Mouse (Mus musculus) heart, embryonic 13.5 days (tissue): ENCODE results near the gene Adgra1. TPM values are rescaled to one million over a fixed set of nuclear protein-coding genes. Genes with fewer than 3 reads are reported as not detected.
A peak's percentile ranks its signal among the peaks of the same experiment; 100 is the strongest.

Experiments used
- ATAC-seq: fragments of 200-750 bp; cut with Nextera tagmentation; 2 replicates; pipeline ENCODE4 v1.8.0; 2017; ENCODE audit warnings: moderate TSS enrichment; ENCODE audit not compliant: insufficient number of reproducible peaks, low FRiP score, low TSS enrichment; ENCODE audit errors: extremely low read depth
- H3K27ac ChIP-seq: fragments of 300-500 bp; sonication (generic); replicated peaks from 2 replicates; pipeline ENCODE4 v1.5.1; 2015; ENCODE audit warnings: moderate library complexity, mild to moderate bottlenecking, inconsistent platforms
- H3K27me3 ChIP-seq: fragments of 300-500 bp; sonication (generic); replicated peaks from 2 replicates; pipeline ENCODE4 v1.6.1; 2015; ENCODE audit warnings: mild to moderate bottlenecking, inconsistent platforms
- H3K36me3 ChIP-seq: fragments of 300-500 bp; sonication (generic); 2 replicates; pipeline ENCODE4 v1.6.1; 2015; ENCODE audit warnings: mild to moderate bottlenecking, inconsistent platforms
- H3K4me1 ChIP-seq: fragments of 300-500 bp; sonication (generic); 2 replicates; pipeline ENCODE4 v1.6.1; 2015; ENCODE audit warnings: inconsistent platforms
- H3K4me2 ChIP-seq: fragments of 300-500 bp; sonication (generic); 2 replicates; pipeline ENCODE4 v1.6.1; 2015; ENCODE audit warnings: inconsistent platforms, mild to moderate bottlenecking, moderate library complexity
- H3K4me3 ChIP-seq: fragments of 300-500 bp; sonication (generic); 2 replicates; pipeline ENCODE4 v1.5.1; 2015; ENCODE audit warnings: moderate library complexity, mild to moderate bottlenecking, inconsistent platforms
- H3K9ac ChIP-seq: fragments of 300-500 bp; sonication (generic); 2 replicates; pipeline ENCODE4 v1.6.1; 2015; ENCODE audit warnings: inconsistent platforms, mild to moderate bottlenecking, moderate library complexity
- H3K9me3 ChIP-seq: fragments of 300-500 bp; sonication (generic); 2 replicates; pipeline ENCODE4 v1.6.1; 2016; ENCODE audit warnings: inconsistent platforms
- WGBS: fragments of 180-500 bp; shearing (Covaris S2); methylation state at CpG from one replicate; pipeline ENCODE4 v1.1.7; 2015; ENCODE audit warnings: mixed read lengths; 5-methylcytosine and 5-hydroxymethylcytosine counted together
- polyA plus RNA-seq: library from polyadenylated mRNA; unstranded; fragments of >200 nt; fragmentation: Nextera tagmentation; extraction: Ambion mirVana; gene quantifications from 2 replicates; pipeline ENCODE4 v1.2.1, GENCODE M21; 2015

Gene Adgra1
- polyA plus RNA-seq, 1 experiment from 2014 or later, result 0.13 TPM

- Histone ChIP-seq H3K9ac (no peak overlapping the region), H3K9me3 (no peaks in the 10 kb centered on the region), H3K36me3 (no peaks in the 10 kb centered on the region), H3K27me3 (peaks cover 1% of the 10 kb centered on the region; the same call in 1 of the 2 replicates), H3K4me3 (no peak overlapping the region), H3K27ac (no peak overlapping the region), H3K4me2 (no peak overlapping the region), H3K4me1 (0 out of 2 replicates have a peak, but pooled peaks cover 4% of the 10 kb centered on the region)
- ATAC-seq, result no peak
- WGBS, result 56% methylated on average over 12 of the region's 12 CpGs
These were observed 11.5 kb upstream of the Adgra1 start for GRCm38 (mm10) chr7:139822301-139823010.

- H3K36me3 ChIP-seq, result no peaks in the 10 kb centered on the region
- ATAC-seq, result no peak
- H3K4me1 ChIP-seq, result 0 out of 2 replicates have a peak, but pooled peaks cover 2% of the 10 kb centered on the region
- peaks cover 48% of the 10 kb centered on the region for H3K27me3 ChIP-seq
- no peak overlapping the region for H3K9ac ChIP-seq
- H3K4me3 ChIP-seq, result no peak overlapping the region
- H3K9me3 ChIP-seq, result no peaks in the 10 kb centered on the region
- H3K4me2 ChIP-seq, result no peak overlapping the region
- WGBS, result 4% methylated on average over 9 of the region's 9 CpGs
- no peak overlapping the region for H3K27ac ChIP-seq
These were observed 6.3 kb upstream of the Adgra1 start for GRCm38 (mm10) chr7:139827687-139828086.

- H3K36me3 ChIP-seq, result no peaks in the 10 kb centered on the region
- H3K9me3 ChIP-seq, result no peaks in the 10 kb centered on the region
- H3K4me2 ChIP-seq, result peak overlapping the region; percentile 64
- peak overlapping the region; percentile 47 for H3K9ac ChIP-seq
- no peak overlapping the region for H3K27ac ChIP-seq
- peaks cover 16% of the 10 kb centered on the region for H3K4me1 ChIP-seq
- 27% methylated on average over 5 of the region's 5 CpGs for WGBS
- ATAC-seq, result no peak
- peak overlapping the region; percentile 37 for H3K4me3 ChIP-seq
- H3K27me3 ChIP-seq, result peaks cover 81% of the 10 kb centered on the region
These were observed 442 bp upstream of the Adgra1 start for GRCm38 (mm10) chr7:139833532-139833931.

GRCm38 (mm10) chr7:139835140-139836131, 1.5 kb downstream of the Adgra1 start:
- no peak for ATAC-seq
- no peaks in the 10 kb centered on the region for H3K36me3 ChIP-seq
- H3K9ac ChIP-seq, result no peak overlapping the region
- peaks cover 16% of the 10 kb centered on the region for H3K4me1 ChIP-seq
- no peak overlapping the region for H3K27ac ChIP-seq
- H3K4me3 ChIP-seq, result no peak overlapping the region
- 54% methylated on average over 15 of the region's 15 CpGs for WGBS
- no peak overlapping the region for H3K4me2 ChIP-seq
- peaks cover 67% of the 10 kb centered on the region for H3K27me3 ChIP-seq
- no peaks in the 10 kb centered on the region for H3K9me3 ChIP-seq

- 65% methylated on average over 11 of the region's 11 CpGs for WGBS
- Histone ChIP-seq H3K27me3 (peaks cover 24% of the 10 kb centered on the region), H3K9ac (no peak overlapping the region), H3K4me3 (no peak overlapping the region), H3K27ac (no peak overlapping the region), H3K4me2 (no peak overlapping the region), H3K36me3 (no peaks in the 10 kb centered on the region), H3K9me3 (peaks cover 4% of the 10 kb centered on the region; the same call in 1 of the 2 replicates), H3K4me1 (no peaks in the 10 kb centered on the region)
- ATAC-seq, result no peak
These were observed 6.6 kb downstream of the Adgra1 start for GRCm38 (mm10) chr7:139840443-139841168.

- Histone ChIP-seq H3K9ac (no peak overlapping the region), H3K4me1 (no peaks in the 10 kb centered on the region), H3K9me3 (peaks cover 4% of the 10 kb centered on the region; the same call in 1 of the 2 replicates), H3K27ac (no peak overlapping the region), H3K36me3 (no peaks in the 10 kb centered on the region), H3K27me3 (peaks cover 6% of the 10 kb centered on the region), H3K4me2 (no peak overlapping the region), H3K4me3 (no peak overlapping the region)
- ATAC-seq, result no peak
- 56% methylated on average over 6 of the region's 6 CpGs for WGBS
These were observed 8.4 kb downstream of the Adgra1 start for GRCm38 (mm10) chr7:139842397-139842796.

GRCm38 (mm10) chr7:139843140-139843539, 9.2 kb downstream of the Adgra1 start:
- H3K9ac ChIP-seq, result no peak overlapping the region
- no peaks in the 10 kb centered on the region for H3K4me1 ChIP-seq
- peaks cover 4% of the 10 kb centered on the region; the same call in 1 of the 2 replicates for H3K27me3 ChIP-seq
- no peak overlapping the region for H3K4me2 ChIP-seq
- H3K9me3 ChIP-seq, result peaks cover 4% of the 10 kb centered on the region; the same call in 1 of the 2 replicates
- no peak overlapping the region for H3K4me3 ChIP-seq
- no peak for ATAC-seq
- 34% methylated on average over 5 of the region's 5 CpGs for WGBS
- H3K27ac ChIP-seq, result no peak overlapping the region
- H3K36me3 ChIP-seq, result no peaks in the 10 kb centered on the region

GRCm38 (mm10) chr7:139843776-139844175, 9.8 kb downstream of the Adgra1 start:
- H3K4me1 ChIP-seq, result no peaks in the 10 kb centered on the region
- peaks cover 4% of the 10 kb centered on the region; the same call in 1 of the 2 replicates for H3K9me3 ChIP-seq
- peaks cover 4% of the 10 kb centered on the region; the same call in 1 of the 2 replicates for H3K27me3 ChIP-seq
- H3K4me3 ChIP-seq, result no peak overlapping the region
- no peaks in the 10 kb centered on the region for H3K36me3 ChIP-seq
- H3K4me2 ChIP-seq, result no peak overlapping the region
- ATAC-seq, result no peak
- WGBS, result 36% methylated on average over 5 of the region's 5 CpGs
- no peak overlapping the region for H3K27ac ChIP-seq
- H3K9ac ChIP-seq, result no peak overlapping the region

- Histone ChIP-seq H3K4me2 (no peak overlapping the region), H3K27me3 (no peaks in the 10 kb centered on the region), H3K4me3 (no peak overlapping the region), H3K9ac (no peak overlapping the region), H3K27ac (no peak overlapping the region), H3K4me1 (no peaks in the 10 kb centered on the region), H3K9me3 (peaks cover 4% of the 10 kb centered on the region; the same call in 1 of the 2 replicates), H3K36me3 (no peaks in the 10 kb centered on the region)
- no peak for ATAC-seq
- 57% methylated on average over 2 of the region's 2 CpGs for WGBS
These were observed 11.1 kb downstream of the Adgra1 start for GRCm38 (mm10) chr7:139845101-139845500.

GRCm38 (mm10) chr7:139850152-139850551, 16.2 kb downstream of the Adgra1 start:
- Histone ChIP-seq H3K36me3 (no peaks in the 10 kb centered on the region), H3K27ac (no peak overlapping the region), H3K9me3 (no peaks in the 10 kb centered on the region), H3K4me3 (no peak overlapping the region), H3K9ac (no peak overlapping the region), H3K27me3 (no peaks in the 10 kb centered on the region), H3K4me2 (no peak overlapping the region), H3K4me1 (no peaks in the 10 kb centered on the region)
- ATAC-seq, result no peak
- WGBS, result 50% methylated on average over 6 of the region's 6 CpGs

- H3K4me2 ChIP-seq, result no peak overlapping the region
- WGBS, result 68% methylated on average over 5 of the region's 5 CpGs
- H3K9ac ChIP-seq, result no peak overlapping the region
- H3K4me1 ChIP-seq, result no peaks in the 10 kb centered on the region
- H3K9me3 ChIP-seq, result no peaks in the 10 kb centered on the region
- no peaks in the 10 kb centered on the region for H3K36me3 ChIP-seq
- H3K4me3 ChIP-seq, result no peak overlapping the region
- H3K27ac ChIP-seq, result no peak overlapping the region
- no peaks in the 10 kb centered on the region for H3K27me3 ChIP-seq
- ATAC-seq, result no peak
These were observed 16.7 kb downstream of the Adgra1 start for GRCm38 (mm10) chr7:139850677-139851076.
